ENCODE assay signal across 8 mouse cellular contexts in genomic region chr3:135825016-135825753, GRCm38 (mm10). TPM values are rescaled to one million over a fixed set of nuclear protein-coding genes. Genes with fewer than 3 reads are reported as not detected.
DNase-seq lines count a peak whose midpoint lies in the region; ATAC-seq and TF ChIP-seq lines count a peak whose summit lies in the region.

Gene Slc39a8, plus strand, starts transcription at chr3:135825279.

- H3K79me2 ChIP-seq in liver, adult 2 months (ENCODE audit: control insufficient read depth, insufficient read depth, low read length) = peaks cover 2% of the 10 kb centered on the region; the same call in 1 of the 2 replicates

- H3K4me3 ChIP-seq in heart, embryonic 11.5 days (ENCODE audit: low read depth, low read length) = peak within 1 kb of the TSS; percentile 76
- H3K4me3 ChIP-seq in kidney, embryonic 15.5 days (replicated peaks) = peak within 1 kb of the TSS; percentile 69
- H3K4me3 ChIP-seq in liver, adult 2 months (ENCODE audit: insufficient read depth, low read depth, low read length) = peak within 1 kb of the TSS; percentile 81

- ATAC-seq in erythroid progenitor cell, adult 5-6 weeks (replicated peaks; ENCODE audit: low FRiP score, poor library complexity, severe bottlenecking) = peak; percentile 89
- ATAC-seq in heart, embryonic 11.5 days (replicated peaks; ENCODE audit: insufficient number of reproducible peaks, low FRiP score, low TSS enrichment) = peak; percentile 93
- peak; percentile 95 for ATAC-seq in kidney, embryonic 15.5 days (replicated peaks; ENCODE audit: low FRiP score)

- no peaks in the 10 kb centered on the region for H3K36me3 ChIP-seq in heart, embryonic 11.5 days (ENCODE audit: control insufficient read depth, insufficient read depth, low read length)
- H3K36me3 ChIP-seq in kidney, embryonic 15.5 days = no peaks in the 10 kb centered on the region
- no peaks in the 10 kb centered on the region for H3K36me3 ChIP-seq in liver, adult 2 months (ENCODE audit: control insufficient read depth, insufficient read depth, low read length)

- H3K4me2 ChIP-seq in heart, embryonic 11.5 days = peak within 1 kb of the TSS; percentile 92
- H3K4me2 ChIP-seq in kidney, embryonic 15.5 days = peak within 1 kb of the TSS; percentile 98

- 3% methylated on average over 22 of the region's 22 CpGs for WGBS in heart, embryonic 11.5 days (ENCODE audit: insufficient replicate concordance)
- WGBS in kidney, embryonic 15.5 days = 4% methylated on average over 22 of the region's 22 CpGs
- 1% methylated on average over 22 of the region's 22 CpGs for WGBS in liver, adult 2 months

- H3K27ac ChIP-seq in heart, embryonic 11.5 days (ENCODE audit: low read depth, low read length) = peak within 1 kb of the TSS; percentile 91
- H3K27ac ChIP-seq in kidney, embryonic 15.5 days = peak within 1 kb of the TSS; percentile 82
- H3K27ac ChIP-seq in liver, adult 2 months (replicated peaks; ENCODE audit: insufficient read depth, low read depth, low read length) = peak within 1 kb of the TSS; percentile 100

- TF ChIP-seq POLR2A in liver, adult 2 months (IDR thresholded peaks at IDR 0.05; ENCODE audit: extremely low read depth, insufficient read depth, low read length) = peak; percentile 78

- peak; percentile 65 for TF ChIP-seq CTCF in liver, adult 2 months (IDR thresholded peaks at IDR 0.05; ENCODE audit: low read depth, low read length)

- DNase-seq in CD4-positive, CD25-positive, alpha-beta regulatory T cell, adult 2 months (ENCODE audit: low read depth, low spot score) = peak; percentile 91
- DNase-seq in c-Kit-negative CD71-positive TER-119-positive erythroid progenitor cells, embryonic 14.5 days (ENCODE audit: low read depth, low spot score) = peak; percentile 79
- peak; percentile 90 for DNase-seq in liver, adult 2 months (ENCODE audit: extremely low read depth, low read depth, low spot score)
- DNase-seq in monocyte, adult 2 months (ENCODE audit: low read depth in 1 of 2, low spot score in 2 of 2) = peak; percentile 38 to 39
- peak; percentile 64 to 75 for DNase-seq in spleen, postnatal 14 days (ENCODE audit: low spot score in 2 of 2)

- H3K9me3 ChIP-seq in heart, embryonic 11.5 days (replicated peaks; ENCODE audit: control insufficient read depth, low read length) = no peaks in the 10 kb centered on the region
- no peaks in the 10 kb centered on the region for H3K9me3 ChIP-seq in kidney, embryonic 15.5 days (replicated peaks)

- H3K9ac ChIP-seq in heart, embryonic 11.5 days (ENCODE audit: low read depth, low read length) = peak within 1 kb of the TSS; percentile 86
- peak within 1 kb of the TSS; percentile 59 for H3K9ac ChIP-seq in kidney, embryonic 15.5 days
- H3K9ac ChIP-seq in liver, adult 2 months (ENCODE audit: low read depth, low read length) = peak within 1 kb of the TSS; percentile 85

- H3K4me1 ChIP-seq in heart, embryonic 11.5 days (ENCODE audit: control insufficient read depth, insufficient read depth, low read length) = peaks cover 6% of the 10 kb centered on the region
- H3K4me1 ChIP-seq in kidney, embryonic 15.5 days = peaks cover 35% of the 10 kb centered on the region
- H3K4me1 ChIP-seq in liver, adult 2 months (ENCODE audit: control insufficient read depth, insufficient read depth, low read length) = peaks cover 6% of the 10 kb centered on the region

- H3K27me3 ChIP-seq in heart, embryonic 11.5 days (ENCODE audit: control insufficient read depth, insufficient read depth, low read length) = no peaks in the 10 kb centered on the region
- 0 out of 2 replicates have a peak, but pooled peaks cover 3% of the 10 kb centered on the region for H3K27me3 ChIP-seq in kidney, embryonic 15.5 days
- H3K27me3 ChIP-seq in liver, adult 2 months (ENCODE audit: control insufficient read depth, insufficient read depth, low read length) = no peaks in the 10 kb centered on the region

RNA-seq across cellular contexts. Expression of gene Slc39a8, which starts in this region (rescaled TPM):
- 14.4 and 19.7 TPM in 2 replicates for total RNA-seq in erythroid progenitor cell, adult 5-6 weeks (2015; ENCODE audit: low replicate concordance)
- total RNA-seq in erythroid progenitor cell, adult 5-6 weeks (2017; ENCODE audit: low replicate concordance) = 14.4 and 19.1 TPM in 2 replicates
- polyA plus RNA-seq in heart, embryonic 11.5 days (2014; fragmentation: Nextera tagmentation; extraction: Ambion mirVana) = 45.8 and 51.7 TPM in 2 replicates
- 15.3 and 16.7 TPM in 2 replicates for polyA plus RNA-seq in kidney, embryonic 15.5 days (2015; fragmentation: Nextera tagmentation; extraction: Ambion mirVana)
- total RNA-seq in liver, adult 2 months (2014; rRNA removed) = 30.0 and 32.5 TPM in 2 replicates
- polyA plus RNA-seq in liver, adult 2 months (2012; rRNA removed) = 14.0 and 17.2 TPM in 2 replicates

Comparison
In these comparisons a context has a peak if more than half of its experiments do, and no peak if none do; other contexts are left out.
1. Peak in every context shown above with its lines: DNase-seq, ATAC-seq, H3K4me3 ChIP-seq and H3K27ac ChIP-seq.
2. DNase-seq: peak in every context shown above with its lines; median percentile 91 in CD4-positive, CD25-positive, alpha-beta regulatory T cell, adult 2 months; 90 in liver, adult 2 months; 79 in c-Kit-negative CD71-positive TER-119-positive erythroid progenitor cells, embryonic 14.5 days; 70 in spleen, postnatal 14 days; 38 in monocyte, adult 2 months.